Mouse (Mus musculus) left cerebral cortex, postnatal 14 days (tissue): ENCODE measurements at regions not wholly inside any gene's neighbourhood (a gene's known extent, or its start where the extent isn't known, plus 50 kb on each side); places are given as distances from the start of the nearest gene placed in this dataset.

ENCODE experiments used
- DNase-seq, 2 experiments: peaks; one replicate each; pipeline ENCODE4 v3.0.0; 2021 to 2022; ENCODE audit warnings: low spot score in 2 of 2, mixed read lengths in 1 of 2
- intact Hi-C: fragments of 180-260 bp; cut with DNase I; formaldehyde crosslinking; loops from one replicate; pipeline ENCODE4 v1.15.1; 2025

- intact Hi-C loops, result no loop called here
- no peak for DNase-seq
Observed at GRCm38 (mm10) chr19:26524583-26524982, 80.3 kb upstream of the Smarca2 start.

GRCm38 (mm10) chr19:26531390-26531789 lies 73.5 kb upstream of the Smarca2 start:
- DNase-seq, result peak in 1 of 2 experiments; percentile 64

GRCm38 (mm10) chr19:26532509-26532908 lies 72.3 kb upstream of the Smarca2 start:
- DNase-seq, result peak; percentile 21 to 48
- intact Hi-C loops, result no loop called here

More at GRCm38 (mm10) chr19:26531390-26531789, 73.5 kb upstream of the Smarca2 start:
- intact Hi-C loops, result no loop called here

- intact Hi-C loops, result no loop called here
- DNase-seq, result no peak
Observed at GRCm38 (mm10) chr19:26545671-26546070, 59.2 kb upstream of the Smarca2 start.

- no peak for DNase-seq
- intact Hi-C loops, result no loop called here
Observed at GRCm38 (mm10) chr19:26547522-26547921, 57.3 kb upstream of the Smarca2 start.

- intact Hi-C loops, result no loop called here
Observed at GRCm38 (mm10) chr19:26548562-26549270, 56.1 kb upstream of the Smarca2 start.

GRCm38 (mm10) chr19:26550299-26550698 lies 54.6 kb upstream of the Smarca2 start:
- DNase-seq, result no peak

More at GRCm38 (mm10) chr19:26548562-26549270, 56.1 kb upstream of the Smarca2 start:
- DNase-seq, result no peak

More at GRCm38 (mm10) chr19:26550299-26550698, 54.6 kb upstream of the Smarca2 start:
- intact Hi-C loops, result no loop called here
